Mouse (Mus musculus) retina, adult 2 months (tissue): ENCODE results near the gene Asic3.

Experiments
- DNase-seq: peaks from one replicate; pipeline ENCODE4 v3.0.0-alpha.2; 2012; ENCODE audit warnings: low read depth, low spot score

Asic3 gene

DNA sequence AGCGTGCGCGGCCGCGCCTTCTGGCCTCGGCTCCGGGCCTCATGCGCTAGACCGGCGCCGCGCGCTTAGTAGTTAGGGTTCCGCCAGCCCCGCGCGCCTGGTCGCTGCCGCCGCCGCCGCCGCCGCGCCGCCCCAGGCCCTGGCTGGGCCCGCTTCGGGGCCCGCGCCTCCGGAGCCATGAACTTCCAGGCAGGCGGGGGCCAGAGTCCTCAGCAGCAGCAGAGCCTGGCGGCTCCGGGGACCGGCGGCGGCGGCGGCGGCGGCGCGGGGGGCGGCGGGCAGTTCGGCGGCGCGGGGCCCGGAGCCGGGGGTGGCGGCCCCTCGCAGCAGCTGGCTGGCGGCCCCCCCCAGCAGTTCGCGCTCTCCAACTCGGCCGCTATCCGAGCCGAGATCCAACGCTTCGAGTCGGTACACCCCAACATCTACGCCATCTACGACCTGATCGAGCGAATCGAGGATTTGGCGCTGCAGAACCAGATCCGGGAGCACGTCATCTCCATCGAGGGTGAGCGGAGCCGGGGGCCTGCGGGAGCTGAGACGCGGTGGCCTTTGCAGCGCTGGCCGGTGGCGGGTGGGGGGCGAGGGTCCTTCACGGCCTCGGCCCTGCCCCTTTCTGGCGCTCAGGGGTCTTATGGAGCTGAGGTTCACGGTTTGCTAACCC lies 39.0 kb downstream of the Asic3 start, which contains the start of gene Agap3:
Gene Agap3 (plus strand): TSS at position 148 of the 661 bp plus-strand sequence.
- no peak for DNase-seq

DNA sequence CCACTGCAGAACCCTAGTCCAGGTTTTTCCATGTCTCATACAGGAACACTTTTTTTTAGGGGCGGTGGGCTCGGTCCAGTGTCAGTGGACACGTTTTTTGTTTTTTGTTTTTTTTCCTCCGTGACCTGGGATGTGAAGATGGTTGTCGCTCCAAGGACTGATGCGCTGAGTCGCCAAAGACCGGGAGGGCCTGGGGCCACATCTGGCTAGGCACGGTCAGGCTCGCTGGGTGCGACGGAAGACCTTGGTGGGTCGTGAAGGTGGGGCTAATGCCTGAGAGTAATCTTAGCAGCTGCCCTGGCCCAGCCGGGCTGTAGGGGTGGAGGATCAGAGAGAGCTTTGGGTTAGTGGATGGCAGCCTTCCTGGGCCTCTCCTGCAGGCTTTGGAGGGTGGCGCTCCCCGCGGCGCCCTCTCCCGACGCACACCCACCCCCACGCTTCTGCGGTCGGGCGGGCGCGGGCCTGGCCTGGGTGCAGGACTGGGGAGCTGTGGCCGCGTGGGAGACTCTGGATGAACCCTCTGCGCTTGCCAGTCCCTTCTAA lies 39.6 kb downstream of the Asic3 start:
- no peak for DNase-seq

DNA sequence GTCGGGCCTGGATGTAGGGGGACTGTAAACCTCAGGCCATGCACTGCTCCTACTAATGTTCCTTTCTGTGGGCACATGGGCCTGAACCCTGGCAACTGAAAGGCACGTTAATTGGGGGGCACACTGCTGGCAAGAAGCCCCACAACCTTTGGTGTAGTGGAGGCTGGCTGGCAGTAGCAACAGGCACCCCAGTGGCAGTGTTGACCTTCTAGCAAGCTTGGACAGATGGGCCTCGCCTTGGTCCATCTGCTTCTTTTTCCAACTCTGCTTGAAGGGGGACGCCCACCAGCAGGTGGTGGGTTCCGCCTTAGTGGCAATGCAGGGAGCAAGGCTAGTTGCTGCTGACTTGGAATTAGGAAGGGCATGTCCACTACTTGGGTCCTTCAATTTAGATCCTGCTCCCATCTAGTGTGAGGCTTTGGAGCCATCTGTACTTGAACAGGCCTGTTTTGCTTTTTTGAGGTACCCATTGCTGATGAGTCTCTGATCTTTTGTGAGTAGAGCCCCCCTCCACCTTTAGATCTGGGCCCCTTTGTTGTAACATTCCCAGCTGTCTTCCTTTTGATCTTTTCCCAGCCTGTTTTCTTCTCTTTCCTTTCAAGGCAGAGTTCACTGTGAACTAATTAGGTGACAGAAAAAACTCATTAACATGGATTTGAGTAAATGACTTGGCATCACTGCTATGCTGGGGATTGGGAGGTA lies 40.2 kb downstream of the Asic3 start:
- DNase-seq, result no peak

DNA sequence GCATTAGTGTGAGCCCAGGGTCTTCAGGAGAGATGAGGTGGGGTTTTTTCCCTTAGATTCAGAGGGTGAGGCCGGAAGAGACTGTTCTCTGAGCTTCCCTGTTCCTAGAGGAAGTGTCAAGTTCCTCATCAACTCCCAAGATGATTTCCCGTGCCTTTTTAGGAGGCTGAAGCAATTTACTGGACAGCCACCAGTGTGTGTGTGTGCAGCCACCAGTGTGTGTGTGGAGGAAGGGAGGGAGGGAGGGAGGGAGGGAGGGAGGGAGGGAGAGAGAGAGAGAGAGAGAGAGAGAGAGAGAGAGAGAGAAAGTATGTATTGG lies 40.8 kb downstream of the Asic3 start:
- DNase-seq, result no peak

DNA sequence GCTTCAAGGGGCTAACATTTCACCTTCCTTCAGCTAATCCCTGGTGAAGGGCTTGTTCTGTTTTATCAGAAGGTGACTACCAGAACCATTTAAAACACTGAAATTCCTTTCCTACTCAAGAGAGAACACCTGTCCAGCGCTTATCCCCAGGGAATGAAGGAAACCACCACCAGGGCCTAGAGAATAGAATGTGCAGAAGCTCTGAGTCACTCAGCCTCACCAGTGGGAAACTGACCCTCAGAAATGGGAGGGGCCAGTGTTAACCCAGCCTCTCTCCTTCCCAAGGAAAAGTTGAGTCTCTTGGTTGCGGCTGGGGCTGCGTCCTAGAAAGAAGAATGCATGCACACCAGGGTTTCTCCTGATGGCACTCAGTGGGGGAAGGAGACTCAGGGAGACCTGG lies 41.9 kb downstream of the Asic3 start:
- no peak for DNase-seq

DNA sequence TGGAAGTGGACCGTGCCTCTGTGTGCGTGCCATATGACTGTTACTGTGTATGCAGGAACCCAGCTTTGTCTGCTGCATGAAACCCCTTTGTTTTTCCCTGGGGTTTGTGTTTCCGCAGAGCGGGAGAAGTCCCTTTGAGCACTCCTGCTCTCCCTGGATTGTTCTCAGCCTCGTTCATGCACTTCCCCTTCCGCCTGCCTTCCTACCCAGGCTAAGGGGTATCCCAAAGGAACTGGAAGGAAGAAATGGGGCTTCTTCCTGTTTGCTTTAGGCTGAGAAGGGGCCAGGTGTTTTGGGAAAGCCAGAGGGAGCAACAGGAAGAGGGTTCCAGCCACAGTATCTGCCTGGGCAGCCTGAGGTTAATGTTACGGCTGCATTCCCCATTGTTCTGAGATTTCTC lies 42.4 kb downstream of the Asic3 start:
- DNase-seq, result no peak

DNA sequence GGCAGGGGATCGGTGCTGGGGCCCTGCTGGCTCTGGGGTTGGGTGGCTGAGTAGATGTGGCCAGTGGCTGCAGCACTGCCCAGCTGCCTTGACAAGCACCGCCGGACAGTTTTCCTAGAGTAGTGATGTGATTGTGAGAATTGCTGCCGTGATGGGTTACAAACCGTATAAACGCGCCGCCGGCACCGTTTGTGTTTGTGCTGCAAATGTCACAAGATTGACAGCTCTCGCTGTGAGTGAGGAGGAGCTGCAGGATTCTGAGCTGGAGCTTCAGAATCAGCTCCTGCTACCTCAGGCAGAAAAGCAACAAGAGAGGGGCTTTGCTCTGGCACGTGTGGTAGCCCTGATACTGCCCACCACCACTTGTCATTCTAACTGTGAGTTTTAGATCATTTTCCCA lies 53.6 kb downstream of the Asic3 start:
- DNase-seq, result no peak
